Mouse (Mus musculus): ENCODE measurements at regions not wholly inside any gene's neighbourhood (a gene's known extent, or its start where the extent isn't known, plus 50 kb on each side); places are given as distances from the start of the nearest gene placed in this dataset.
A peak's percentile ranks its signal among the peaks of the same experiment; 100 is the strongest.

GRCm38 (mm10) chr10:44945205-44945725 is 121.7 kb upstream of the Prep start:
- DNase-seq (ENCODE audit: low read depth) = no peak

GRCm38 (mm10) chr10:44939403-44939802 is 127.6 kb upstream of the Prep start:
- no peak for DNase-seq (ENCODE audit: low read depth)

GRCm38 (mm10) chr10:44936976-44937500 is 130.0 kb upstream of the Prep start:
- no peak for DNase-seq (ENCODE audit: low read depth)

- DNase-seq (ENCODE audit: low read depth) = peak; percentile 19
Observed at GRCm38 (mm10) chr10:44930796-44931195, 136.2 kb upstream of the Prep start.

- DNase-seq (ENCODE audit: low read depth) = no peak
Observed at GRCm38 (mm10) chr10:44913751-44914388, 153.1 kb upstream of the Prep start.

GRCm38 (mm10) chr10:44904520-44904919 is 162.5 kb upstream of the Prep start:
- DNase-seq (ENCODE audit: low read depth) = no peak

GRCm38 (mm10) chr10:44901203-44901602 is 165.8 kb upstream of the Prep start:
- DNase-seq (ENCODE audit: low read depth) = no peak

GRCm38 (mm10) chr10:44892124-44892523 is 174.9 kb upstream of the Prep start:
- DNase-seq (ENCODE audit: low read depth) = no peak

GRCm38 (mm10) chr10:44887081-44887683 is 179.8 kb upstream of the Prep start:
- DNase-seq (ENCODE audit: low read depth) = no peak

GRCm38 (mm10) chr10:44881967-44882366 is 185.0 kb upstream of the Prep start:
- no peak for DNase-seq (ENCODE audit: low read depth)

GRCm38 (mm10) chr10:44877076-44877663 is 189.8 kb upstream of the Prep start:
- DNase-seq (ENCODE audit: low read depth) = peak; percentile 23

- DNase-seq (ENCODE audit: low read depth) = no peak
Observed at GRCm38 (mm10) chr10:44873642-44874285, 193.2 kb upstream of the Prep start.

GRCm38 (mm10) chr10:44864191-44864747 is 202.7 kb upstream of the Prep start:
- no peak for DNase-seq (ENCODE audit: low read depth)

- peak; percentile 63 for DNase-seq (ENCODE audit: low read depth)
Observed at GRCm38 (mm10) chr10:44862360-44862674, 204.7 kb upstream of the Prep start.

GRCm38 (mm10) chr10:44861671-44862359 is 205.2 kb upstream of the Prep start:
- peak; percentile 15 for DNase-seq (ENCODE audit: low read depth)

GRCm38 (mm10) chr10:44857444-44857843 is 209.6 kb upstream of the Prep start:
- DNase-seq (ENCODE audit: low read depth) = no peak

- no peak for DNase-seq (ENCODE audit: low read depth)
Observed at GRCm38 (mm10) chr10:44854109-44854508, 212.9 kb upstream of the Prep start.

GRCm38 (mm10) chr10:44849016-44849415 is 218.0 kb upstream of the Prep start:
- DNase-seq (ENCODE audit: low read depth) = no peak

GRCm38 (mm10) chr10:44846765-44847164 is 220.2 kb upstream of the Prep start:
- no peak for DNase-seq (ENCODE audit: low read depth)

- DNase-seq (ENCODE audit: low read depth) = no peak
Observed at GRCm38 (mm10) chr10:44846149-44846548, 220.9 kb upstream of the Prep start.

GRCm38 (mm10) chr10:44840449-44840848 is 226.6 kb upstream of the Prep start:
- DNase-seq (ENCODE audit: low read depth) = no peak

GRCm38 (mm10) chr10:44832455-44832854 is 234.5 kb upstream of the Prep start:
- DNase-seq (ENCODE audit: low read depth) = no peak

Measured in fibroblast of lung, adult 2 months (primary cell).